Mouse (Mus musculus) neural tube, postnatal 0 days (tissue): ENCODE measurements around the gene 1700056E22Rik. TPM values are rescaled to one million over a fixed set of nuclear protein-coding genes. Genes with fewer than 3 reads are reported as not detected.

Source experiments
- polyA plus RNA-seq: library from polyadenylated mRNA; unstranded; fragments of >200 nt; fragmentation: Nextera tagmentation; extraction: Ambion mirVana; gene quantifications from 2 replicates; pipeline ENCODE4 v1.2.1, GENCODE M21; 2015

1700056E22Rik gene
- 1.3 and 1.5 TPM in 2 replicates for polyA plus RNA-seq

GRCm38 (mm10) chr1:184034011-184034557 lies at the start of gene 1700056E22Rik:
1700056E22Rik (minus strand) TSS chr1:184034301.

GRCm38 (mm10) chr1:184013106-184013505 lies 21.0 kb downstream of the 1700056E22Rik start, which contains the start of gene Dusp10:
Dusp10 (plus strand) TSS chr1:184013302.

Other genes starting within 250 kb of the 1700056E22Rik start
- gene Dusp10, start 21.0 kb downstream of the 1700056E22Rik start, polyA plus RNA-seq: 4.4 and 5.0 TPM in 2 replicates